Mouse (Mus musculus): ENCODE results near the gene Tmem230.
"Not testable (repeated sequence)": the region's sequence is repeated elsewhere in the genome, so short reads cannot be mapped to it uniquely, and the experiment has no call there.

DNA sequence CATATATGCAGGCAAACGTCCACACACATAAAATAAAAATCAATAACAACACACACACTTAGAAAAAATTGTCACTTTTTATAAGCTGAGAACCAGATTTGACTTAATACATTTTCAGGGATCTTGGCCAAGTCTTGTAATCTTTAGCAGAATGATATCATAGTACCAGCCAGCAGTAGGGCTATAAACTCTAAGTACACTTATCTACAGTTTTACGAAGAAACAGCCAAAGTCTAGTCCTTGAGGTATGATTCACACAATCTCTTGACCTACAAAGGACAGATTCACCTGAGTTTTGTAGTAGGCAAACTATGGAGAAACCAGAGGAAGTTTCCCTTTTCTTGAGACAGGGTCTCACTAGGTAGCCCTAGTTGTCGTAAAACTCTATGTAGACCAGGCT lies 8.2 kb downstream of the Tmem230 start:
- not testable (repeated sequence) for TF ChIP-seq ZNF384 (IDR thresholded peaks at IDR 0.05; ENCODE audit: low read depth, low read length); RCOR1 (conservative IDR thresholded peaks at IDR 0.05; ENCODE audit: low read depth, low read length); E2F4 (IDR thresholded peaks at IDR 0.05; ENCODE audit: insufficient replicate concordance, low read depth, low read length); MXI1 (IDR thresholded peaks at IDR 0.05; ENCODE audit: low read depth, low read length); ZMIZ1 (IDR thresholded peaks at IDR 0.05; ENCODE audit: low read depth, low read length); MAX (IDR thresholded peaks at IDR 0.05; ENCODE audit: low read length); SIN3A (IDR thresholded peaks at IDR 0.05; ENCODE audit: low read length); USF2 (conservative IDR thresholded peaks at IDR 0.05; ENCODE audit: low read depth, low read length); EP300 (IDR thresholded peaks at IDR 0.05; ENCODE audit: low read length); CTCF (conservative IDR thresholded peaks at IDR 0.05 in 1 of 2, IDR thresholded peaks at IDR 0.05 in 1 of 2; ENCODE audit: low read depth in 2 of 2, low read length in 2 of 2); TCF12 (IDR thresholded peaks at IDR 0.05; ENCODE audit: low read depth, low read length)

All from CH12.LX (cell line).